Mouse (Mus musculus) testis, adult 2 months (tissue): ENCODE data around the gene Fscn3.

ENCODE experiments used
- CTCF ChIP-seq: fragments of 200-500 bp; IDR thresholded peaks from 2 replicates; pipeline ENCODE4 v1.5.1; 2012; ENCODE audit warnings: low read depth, mild to moderate bottlenecking, inconsistent platforms, low read length, moderate library complexity; ENCODE audit not compliant: control insufficient read depth, insufficient read depth, insufficient replicate concordance
- POLR2A ChIP-seq: fragments of 200-500 bp; IDR thresholded peaks from 2 replicates; pipeline ENCODE4 v1.6.1; 2012; ENCODE audit warnings: low read depth, mild to moderate bottlenecking, inconsistent platforms, low read length, moderate library complexity; ENCODE audit not compliant: control insufficient read depth

DNA sequence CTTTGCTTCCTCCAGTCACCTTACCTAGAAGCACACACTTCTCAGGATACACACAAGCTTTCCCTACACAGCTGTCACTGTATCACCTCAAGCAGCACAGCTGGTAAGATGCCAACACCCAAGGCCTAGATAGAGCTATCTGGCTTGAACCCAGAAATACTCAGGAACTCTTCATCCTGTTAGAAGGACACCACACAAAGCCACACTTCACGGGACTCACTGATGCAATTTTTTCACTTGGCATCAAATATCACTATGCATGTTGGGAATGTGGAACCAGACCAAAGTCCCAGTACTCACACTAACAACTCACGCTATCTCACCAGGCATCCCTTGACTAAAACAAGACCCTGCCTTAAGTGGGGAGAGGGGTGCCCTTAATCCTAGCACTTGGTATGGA, 7.9 kb upstream of the Fscn3 start:
- TF ChIP-seq CTCF (no peak), POLR2A (no peak)
